Mouse (Mus musculus) stomach, embryonic 14.5 days (tissue): ENCODE results near the gene Sox5. TPM values are rescaled to one million over a fixed set of nuclear protein-coding genes. Genes with fewer than 3 reads are reported as not detected.

Experiments
- ATAC-seq: fragments of 200-750 bp; cut with Nextera tagmentation; 2 replicates; pipeline ENCODE4 v1.8.0; 2017; ENCODE audit warnings: low read depth, moderate TSS enrichment; ENCODE audit not compliant: insufficient number of reproducible peaks, insufficient read depth, low FRiP score
- H3K27ac ChIP-seq: fragments of 300-500 bp; sonication (generic); 2 replicates; pipeline ENCODE4 v1.5.1; 2014; ENCODE audit warnings: mild to moderate bottlenecking, low read length, moderate library complexity, mixed read lengths
- H3K27me3 ChIP-seq: fragments of 300-500 bp; sonication (generic); 2 replicates; pipeline ENCODE4 v1.6.1; 2014; ENCODE audit warnings: low read length, control low read depth, mixed read lengths; ENCODE audit not compliant: control insufficient read depth, insufficient read depth
- H3K36me3 ChIP-seq: fragments of 300-500 bp; sonication (generic); 2 replicates; pipeline ENCODE4 v1.6.1; 2014; ENCODE audit warnings: mild to moderate bottlenecking, control low read depth, low read length, moderate library complexity, mixed read lengths; ENCODE audit not compliant: control insufficient read depth, insufficient read depth
- H3K4me1 ChIP-seq: fragments of 300-500 bp; sonication (generic); 2 replicates; pipeline ENCODE4 v1.6.1; 2014; ENCODE audit warnings: low read length, control low read depth, mixed read lengths; ENCODE audit not compliant: control insufficient read depth, insufficient read depth
- H3K4me2 ChIP-seq: fragments of 300-500 bp; sonication (generic); replicated peaks from 2 replicates; pipeline ENCODE4 v1.6.1; 2014; ENCODE audit warnings: low read depth, low read length, control low read depth
- H3K4me3 ChIP-seq: fragments of 300-500 bp; sonication (generic); 2 replicates; pipeline ENCODE4 v1.5.1; 2014; ENCODE audit warnings: low read depth, low read length, control low read depth
- H3K9ac ChIP-seq: fragments of 300-500 bp; sonication (generic); replicated peaks from 2 replicates; pipeline ENCODE4 v1.6.1; 2014; ENCODE audit warnings: low read depth, mild to moderate bottlenecking, control low read depth, low read length, moderate library complexity, mixed read lengths
- H3K9me3 ChIP-seq: fragments of 300-500 bp; sonication (generic); 2 replicates; pipeline ENCODE4 v1.6.1; 2016; ENCODE audit warnings: low read depth, low read length, control low read depth; ENCODE audit not compliant: control insufficient read depth
- WGBS: fragments of 180-500 bp; shearing (Covaris S2); extraction: QIAGEN DNeasy Blood & Tissue Kit; methylation state at CpG from one replicate; pipeline ENCODE4 v1.1.7; 2014; 5-methylcytosine and 5-hydroxymethylcytosine counted together
- polyA plus RNA-seq: library from polyadenylated mRNA; unstranded; fragments of >200 nt; fragmentation: Nextera tagmentation; extraction: Ambion mirVana; gene quantifications from 2 replicates; pipeline ENCODE4 v1.2.1, GENCODE M21; 2014

Sox5 gene
- polyA plus RNA-seq, 1 experiment from 2014 or later = 30.3 TPM

DNA sequence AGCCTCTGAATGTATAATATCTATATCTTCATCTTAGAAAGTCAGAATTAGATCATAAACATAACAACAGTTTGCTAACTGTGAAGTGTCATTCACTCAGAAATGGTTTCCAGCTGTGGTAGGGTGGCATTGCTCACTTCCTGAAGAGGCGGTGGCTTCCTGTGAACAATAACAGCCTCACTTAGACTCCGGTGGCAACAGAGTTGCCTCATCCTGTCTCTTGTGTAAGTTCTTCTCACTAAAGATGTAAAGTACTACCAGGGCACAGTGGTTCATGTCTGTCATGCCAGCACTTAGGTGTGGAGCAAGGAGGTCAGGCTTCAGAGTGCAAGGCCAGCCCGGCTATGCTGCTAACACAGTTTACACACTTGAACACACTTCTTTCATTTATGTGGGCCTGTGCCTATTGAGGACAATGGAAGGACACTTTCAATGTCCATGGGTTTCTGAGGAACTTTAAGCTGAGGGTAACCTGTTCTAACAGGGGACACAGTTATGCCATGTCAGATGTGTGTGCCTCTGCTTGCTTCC lies 913.6 kb downstream of the Sox5 start:
- Histone ChIP-seq H3K9ac (no peak overlapping the region), H3K27me3 (no peaks in the 10 kb centered on the region), H3K4me1 (peaks cover 5% of the 10 kb centered on the region), H3K4me3 (no peak overlapping the region), H3K9me3 (no peaks in the 10 kb centered on the region), H3K4me2 (no peak overlapping the region), H3K27ac (no peak overlapping the region), H3K36me3 (no peaks in the 10 kb centered on the region)
- WGBS = 85% methylated on average over 3 of the region's 3 CpGs
- ATAC-seq = no peak

DNA sequence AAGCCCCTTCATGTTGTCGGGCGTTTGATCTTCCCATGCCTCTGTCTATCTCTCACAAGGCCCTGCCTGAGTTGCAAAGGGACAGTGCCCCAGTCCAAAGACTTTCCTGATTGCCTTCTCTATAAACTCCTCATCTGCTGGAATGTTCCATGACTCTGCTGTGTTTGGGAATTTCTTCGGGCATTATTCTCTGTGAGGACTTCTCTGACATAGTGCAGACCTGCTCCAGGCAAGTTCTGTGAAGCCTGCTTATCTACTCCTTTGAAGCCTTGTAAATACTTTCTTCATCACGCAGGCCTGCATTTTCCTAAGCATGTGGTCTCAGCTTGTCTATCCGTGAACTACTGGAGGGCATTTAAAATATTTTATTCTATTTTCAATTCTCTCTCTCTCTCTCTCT lies 914.7 kb downstream of the Sox5 start:
- Histone ChIP-seq H3K36me3 (no peaks in the 10 kb centered on the region), H3K9ac (no peak overlapping the region), H3K4me3 (no peak overlapping the region), H3K27ac (no peak overlapping the region), H3K27me3 (no peaks in the 10 kb centered on the region), H3K4me2 (no peak overlapping the region), H3K4me1 (peaks cover 13% of the 10 kb centered on the region), H3K9me3 (no peaks in the 10 kb centered on the region)
- no peak for ATAC-seq
- WGBS = 35% methylated on average over 5 of the region's 5 CpGs

DNA sequence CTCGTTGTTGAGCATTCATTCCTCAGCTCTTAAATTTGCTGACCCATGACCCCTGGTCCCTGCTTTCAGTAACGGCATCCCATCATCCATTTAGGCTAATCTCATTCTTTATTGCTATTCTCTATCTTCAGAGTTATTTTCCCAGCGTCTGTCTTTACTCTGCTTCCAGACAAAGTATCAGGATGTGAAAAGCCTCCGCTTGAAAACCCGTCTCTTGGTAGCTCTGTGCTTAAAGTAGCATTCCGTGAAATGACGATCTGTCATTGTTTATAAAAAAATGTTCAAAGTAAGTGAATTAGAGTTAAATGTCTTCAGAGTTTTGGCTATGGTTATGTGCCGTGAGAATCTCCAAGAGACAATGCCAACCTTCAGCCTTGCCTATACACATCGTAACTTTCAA lies 915.2 kb downstream of the Sox5 start:
- Histone ChIP-seq H3K36me3 (no peaks in the 10 kb centered on the region), H3K4me3 (no peak overlapping the region), H3K4me1 (peaks cover 17% of the 10 kb centered on the region), H3K9me3 (no peaks in the 10 kb centered on the region), H3K27ac (no peak overlapping the region), H3K4me2 (no peak overlapping the region), H3K9ac (no peak overlapping the region), H3K27me3 (no peaks in the 10 kb centered on the region)
- 41% methylated on average over 9 of the region's 9 CpGs for WGBS
- no peak for ATAC-seq

DNA sequence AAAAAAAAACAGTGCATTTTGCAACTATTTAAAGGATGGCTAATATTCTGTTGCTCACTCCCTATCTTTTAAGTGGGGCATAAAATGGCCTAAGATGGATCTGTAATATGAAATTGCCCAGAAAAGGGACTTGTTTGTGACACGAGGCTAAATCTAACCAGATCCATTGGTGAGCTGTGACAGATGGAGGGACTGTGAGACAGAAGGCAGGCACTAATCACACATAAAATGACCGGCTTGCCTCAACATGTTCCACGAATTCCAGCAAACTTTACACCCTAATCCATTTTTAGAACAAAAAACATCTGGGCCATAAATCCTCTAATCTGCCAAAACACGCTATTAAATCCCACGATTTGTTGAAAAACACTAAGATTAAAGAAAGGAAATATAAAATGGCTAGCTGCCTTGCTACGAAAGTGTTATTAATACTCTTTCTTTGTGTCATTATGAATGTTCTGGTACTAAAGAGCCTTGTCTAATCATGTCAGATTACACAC lies 919.1 kb downstream of the Sox5 start:
- no peak overlapping the region for H3K4me2 ChIP-seq
- no peaks in the 10 kb centered on the region for H3K36me3 ChIP-seq
- 24% methylated on average over 6 of the region's 6 CpGs for WGBS
- no peak; the same call in 1 of the 2 replicates for ATAC-seq
- H3K4me1 ChIP-seq = peaks cover 28% of the 10 kb centered on the region
- no peaks in the 10 kb centered on the region for H3K27me3 ChIP-seq
- H3K9me3 ChIP-seq = no peaks in the 10 kb centered on the region
- H3K27ac ChIP-seq = no peak overlapping the region
- H3K4me3 ChIP-seq = no peak overlapping the region
- no peak overlapping the region for H3K9ac ChIP-seq

DNA sequence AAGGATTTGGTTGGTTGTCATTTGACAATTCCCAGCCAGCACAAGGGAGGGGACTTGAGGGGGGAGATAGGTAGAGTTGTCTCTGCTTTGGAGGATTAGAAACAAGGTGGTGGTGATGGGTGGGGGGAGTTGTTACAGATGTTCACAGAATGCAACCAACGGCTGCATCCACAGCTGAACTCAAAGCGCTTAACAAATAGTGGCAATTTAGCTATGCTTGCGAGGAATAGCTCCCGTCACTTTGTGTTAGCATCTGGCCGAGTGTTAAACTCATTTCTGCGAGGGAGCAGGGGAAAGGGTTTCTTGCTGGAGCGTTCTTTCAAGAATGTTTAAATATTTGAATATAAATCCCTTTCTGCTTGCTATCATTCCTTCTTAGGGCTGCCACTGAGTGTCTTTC lies 921.7 kb downstream of the Sox5 start:
- Histone ChIP-seq H3K4me1 (peaks cover 32% of the 10 kb centered on the region), H3K27me3 (no peaks in the 10 kb centered on the region), H3K9me3 (no peaks in the 10 kb centered on the region), H3K9ac (no peak overlapping the region), H3K4me3 (no peak overlapping the region), H3K27ac (no peak overlapping the region), H3K36me3 (no peaks in the 10 kb centered on the region), H3K4me2 (no peak overlapping the region)
- no peak for ATAC-seq
- WGBS = 40% methylated on average over 7 of the region's 7 CpGs

DNA sequence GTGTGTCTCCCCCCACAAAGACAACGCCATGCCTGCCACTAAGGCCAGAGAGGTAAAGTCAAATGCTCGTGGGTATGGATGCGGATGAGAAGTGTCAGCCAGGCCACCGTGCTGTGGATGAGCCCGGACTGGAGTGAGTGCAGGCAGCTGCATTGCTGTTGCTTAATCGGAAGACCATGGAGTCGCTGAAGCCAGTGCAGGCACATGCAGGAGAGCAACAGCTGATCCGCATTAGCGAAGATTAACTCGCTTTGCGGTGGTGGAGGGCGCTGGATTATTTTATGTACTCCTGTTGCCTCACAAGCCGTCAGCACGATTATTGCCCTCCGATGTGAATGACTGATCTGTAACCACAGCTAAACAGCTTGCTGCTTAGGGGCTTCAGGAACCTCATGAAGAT lies 922.2 kb downstream of the Sox5 start:
- Histone ChIP-seq H3K36me3 (no peaks in the 10 kb centered on the region), H3K9ac (no peak overlapping the region), H3K4me2 (no peak overlapping the region), H3K4me1 (peaks cover 32% of the 10 kb centered on the region), H3K4me3 (no peak overlapping the region), H3K9me3 (no peaks in the 10 kb centered on the region), H3K27ac (no peak overlapping the region), H3K27me3 (no peaks in the 10 kb centered on the region)
- WGBS = 59% methylated on average over 15 of the region's 15 CpGs
- ATAC-seq = no peak

DNA sequence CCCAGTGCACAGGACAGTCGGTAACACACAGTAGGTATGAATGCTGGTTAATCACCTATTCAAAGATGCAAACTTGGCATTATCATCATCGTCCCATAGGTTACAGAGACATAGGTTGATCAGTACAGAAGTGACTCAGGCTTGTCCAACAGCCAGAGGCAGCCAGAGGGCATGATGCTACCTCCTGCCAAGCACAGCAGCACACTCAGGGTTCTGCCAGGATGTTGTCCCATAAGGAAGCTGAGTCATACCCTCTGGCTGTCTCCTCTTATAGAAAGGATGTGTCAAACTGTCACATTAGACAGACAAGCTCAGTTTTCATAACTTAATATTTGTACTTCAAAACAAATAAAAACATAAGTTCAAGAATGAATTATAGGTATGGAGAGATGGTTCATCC lies 923.2 kb downstream of the Sox5 start:
- no peak overlapping the region for H3K4me3 ChIP-seq
- no peaks in the 10 kb centered on the region for H3K36me3 ChIP-seq
- WGBS = 92% methylated on average over 2 of the region's 2 CpGs
- H3K4me1 ChIP-seq = peaks cover 29% of the 10 kb centered on the region
- no peaks in the 10 kb centered on the region for H3K9me3 ChIP-seq
- no peak overlapping the region for H3K27ac ChIP-seq
- H3K4me2 ChIP-seq = no peak overlapping the region
- no peaks in the 10 kb centered on the region for H3K27me3 ChIP-seq
- ATAC-seq = no peak
- no peak overlapping the region for H3K9ac ChIP-seq

DNA sequence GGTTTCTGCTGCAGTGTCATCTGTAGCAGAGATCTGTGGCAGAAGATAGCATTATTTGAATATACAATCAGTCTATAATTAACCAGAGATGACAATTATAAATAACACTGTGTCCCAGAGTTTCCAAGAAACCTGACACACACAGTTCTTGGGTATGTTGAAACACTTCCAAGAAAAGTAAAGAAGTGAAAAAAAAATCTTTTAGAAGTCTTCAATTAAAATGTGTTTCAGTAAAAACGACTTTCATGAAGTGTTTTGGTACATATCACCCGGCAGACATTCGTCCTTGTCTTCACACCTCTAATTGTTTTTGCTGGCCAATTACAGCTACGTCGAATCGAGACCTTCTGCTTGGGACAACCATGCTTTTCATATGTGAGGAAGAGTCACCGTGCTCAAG lies 924.4 kb downstream of the Sox5 start:
- Histone ChIP-seq H3K4me1 (peaks cover 22% of the 10 kb centered on the region; the same call in 1 of the 2 replicates), H3K4me2 (no peak overlapping the region), H3K9ac (no peak overlapping the region), H3K27ac (no peak overlapping the region), H3K9me3 (no peaks in the 10 kb centered on the region), H3K4me3 (no peak overlapping the region), H3K36me3 (no peaks in the 10 kb centered on the region), H3K27me3 (no peaks in the 10 kb centered on the region)
- ATAC-seq = no peak
- WGBS = 73% methylated on average over 7 of the region's 7 CpGs

DNA sequence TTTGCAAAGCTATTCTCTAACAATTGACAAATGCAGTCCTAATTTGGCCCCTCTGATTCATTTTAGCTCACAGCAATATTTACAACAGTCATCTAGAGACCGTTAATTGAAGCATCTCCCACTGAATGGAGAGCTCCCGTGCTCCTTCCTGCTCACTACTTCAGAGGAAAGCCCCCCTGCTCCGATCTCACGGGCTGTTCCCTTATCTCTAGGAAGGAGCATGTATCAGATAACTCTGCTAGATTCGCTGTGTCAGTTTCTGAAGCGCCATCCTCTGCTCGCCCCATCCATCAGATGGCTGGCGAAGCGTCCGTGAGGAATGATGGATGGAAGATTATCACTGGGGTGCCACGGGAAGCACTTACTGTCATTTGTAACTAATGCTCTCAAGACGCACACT lies 926.4 kb downstream of the Sox5 start:
- no peak overlapping the region for H3K9ac ChIP-seq
- no peaks in the 10 kb centered on the region for H3K9me3 ChIP-seq
- no peaks in the 10 kb centered on the region for H3K36me3 ChIP-seq
- H3K27me3 ChIP-seq = no peaks in the 10 kb centered on the region
- H3K4me2 ChIP-seq = no peak overlapping the region
- ATAC-seq = no peak
- H3K4me3 ChIP-seq = no peak overlapping the region
- WGBS = 24% methylated on average over 12 of the region's 12 CpGs
- no peak overlapping the region for H3K27ac ChIP-seq
- peaks cover 13% of the 10 kb centered on the region; the same call in 1 of the 2 replicates for H3K4me1 ChIP-seq
